Mouse (Mus musculus): ENCODE data around the gene Dus1l.

- no peak for TF ChIP-seq CTCF (IDR thresholded peaks at IDR 0.05; ENCODE audit: insufficient read depth, low read length)
- no peak for TF ChIP-seq POLR2A (IDR thresholded peaks at IDR 0.05; ENCODE audit: borderline replicate concordance, extremely low read depth, low read depth, low read length)
These were observed 44.6 kb downstream of the Dus1l start for GRCm38 (mm10) chr11:120751606-120752005.
